Mouse (Mus musculus) embryonic facial prominence, embryonic 11.5 days (tissue): ENCODE data around the gene Tpm3. TPM values are rescaled to one million over a fixed set of nuclear protein-coding genes. Genes with fewer than 3 reads are reported as not detected.

ENCODE experiments used
- ATAC-seq: fragments of 200-750 bp; cut with Nextera tagmentation; replicated peaks from 2 replicates; pipeline ENCODE4 v1.8.0; 2017; ENCODE audit warnings: low read depth; ENCODE audit not compliant: insufficient number of reproducible peaks, low FRiP score, low TSS enrichment
- DNase-seq: peaks from one replicate; pipeline ENCODE4 v3.0.0-alpha.2; 2015; ENCODE audit warnings: low spot score
- H3K27ac ChIP-seq: fragments of 300-500 bp; sonication (generic); replicated peaks from 2 replicates; pipeline ENCODE4 v1.5.1; 2014; ENCODE audit warnings: mild to moderate bottlenecking, low read depth, low read length, control low read depth
- H3K27me3 ChIP-seq: fragments of 300-500 bp; sonication (generic); 2 replicates; pipeline ENCODE4 v1.6.1; 2014; ENCODE audit warnings: mild to moderate bottlenecking, low read length, moderate library complexity, mixed read lengths; ENCODE audit not compliant: control insufficient read depth, insufficient read depth
- H3K36me3 ChIP-seq: fragments of 300-500 bp; sonication (generic); replicated peaks from 2 replicates; pipeline ENCODE4 v1.6.1; 2014; ENCODE audit warnings: low read depth, mild to moderate bottlenecking, low read length, moderate library complexity, mixed read lengths; ENCODE audit not compliant: control insufficient read depth, insufficient read depth
- H3K4me1 ChIP-seq: fragments of 300-500 bp; sonication (generic); 2 replicates; pipeline ENCODE4 v1.6.1; 2014; ENCODE audit warnings: low read length, mixed read lengths; ENCODE audit not compliant: control insufficient read depth, insufficient read depth
- H3K4me2 ChIP-seq: fragments of 300-500 bp; sonication (generic); 2 replicates; pipeline ENCODE4 v1.6.1; 2014; ENCODE audit warnings: low read depth, mild to moderate bottlenecking, control low read depth, low read length, moderate library complexity
- H3K4me3 ChIP-seq: fragments of 300-500 bp; sonication (generic); 2 replicates; pipeline ENCODE4 v1.5.1; 2014; ENCODE audit warnings: low read depth, low read length, control low read depth
- H3K9ac ChIP-seq: fragments of 300-500 bp; sonication (generic); replicated peaks from 2 replicates; pipeline ENCODE4 v1.6.1; 2014; ENCODE audit warnings: mild to moderate bottlenecking, control low read depth, low read length
- H3K9me3 ChIP-seq: fragments of 300-500 bp; sonication (generic); replicated peaks from 2 replicates; pipeline ENCODE4 v1.6.1; 2016; ENCODE audit warnings: mild to moderate bottlenecking, low read length, inconsistent platforms, mixed read lengths; ENCODE audit not compliant: control insufficient read depth
- WGBS: fragments of 180-500 bp; shearing (Covaris S2); extraction: QIAGEN DNeasy Blood & Tissue Kit; methylation state at CpG from one replicate; pipeline ENCODE4 v1.1.7; 2014; 5-methylcytosine and 5-hydroxymethylcytosine counted together
- polyA plus RNA-seq: library from polyadenylated mRNA; unstranded; fragments of >200 nt; fragmentation: Nextera tagmentation; extraction: Ambion mirVana; gene quantifications from 2 replicates; pipeline ENCODE4 v1.2.1, GENCODE M21; 2014

Gene Tpm3
- polyA plus RNA-seq, 1 experiment from 2014 or later, result 574 TPM

DNA sequence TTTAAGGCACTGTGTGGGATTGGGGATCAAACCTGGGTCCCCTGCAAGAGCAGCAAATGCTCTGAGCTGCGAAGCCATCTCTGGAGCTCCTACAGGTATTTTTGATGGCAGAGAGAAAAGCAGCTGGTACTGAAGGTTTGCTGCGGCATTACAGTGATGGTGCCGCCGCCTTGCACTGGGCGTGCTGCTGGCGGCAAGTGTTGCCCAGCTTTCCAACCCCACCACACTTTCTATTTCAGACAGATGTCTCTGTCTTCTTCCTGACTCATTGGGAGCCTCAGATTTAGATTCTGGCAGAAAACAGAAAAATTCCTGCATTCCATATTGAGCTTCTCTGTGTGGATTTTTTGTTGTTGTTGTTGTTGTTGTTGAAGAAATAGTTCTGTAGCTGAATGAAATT lies 55.4 kb downstream of the Tpm3 start:
- Histone ChIP-seq H3K27ac (no peak overlapping the region), H3K4me2 (no peak overlapping the region), H3K9me3 (no peaks in the 10 kb centered on the region), H3K27me3 (no peaks in the 10 kb centered on the region), H3K9ac (no peak overlapping the region), H3K36me3 (no peaks in the 10 kb centered on the region), H3K4me3 (no peak overlapping the region), H3K4me1 (no peaks in the 10 kb centered on the region)
- no peak for DNase-seq
- ATAC-seq, result no peak
- 94% methylated on average over 6 of the region's 6 CpGs for WGBS

DNA sequence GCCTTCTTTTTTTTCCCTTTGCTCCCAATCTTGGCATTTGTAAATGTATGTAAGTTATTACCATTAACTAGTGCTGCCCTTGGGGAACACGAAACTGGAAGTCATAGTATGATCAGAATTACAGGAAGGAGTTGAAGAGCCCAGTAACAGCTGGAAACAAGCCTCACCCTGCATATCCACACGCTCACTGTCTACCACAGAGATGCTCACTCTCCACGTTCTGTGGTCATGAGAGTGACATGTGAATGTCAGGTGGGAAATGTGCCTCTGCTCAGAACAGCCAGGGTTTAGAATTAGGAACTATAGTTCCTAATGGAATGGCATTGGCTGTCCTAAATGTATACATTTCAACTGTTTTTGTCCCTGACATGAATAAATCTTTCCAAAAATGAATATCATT lies 60.3 kb downstream of the Tpm3 start:
- no peak overlapping the region for H3K27ac ChIP-seq
- no peaks in the 10 kb centered on the region for H3K4me1 ChIP-seq
- H3K4me2 ChIP-seq, result no peak overlapping the region
- H3K9me3 ChIP-seq, result no peaks in the 10 kb centered on the region
- ATAC-seq, result no peak
- no peak for DNase-seq
- 85% methylated on average over 3 of the region's 3 CpGs for WGBS
- no peak overlapping the region for H3K9ac ChIP-seq
- H3K36me3 ChIP-seq, result no peaks in the 10 kb centered on the region
- H3K4me3 ChIP-seq, result no peak overlapping the region
- H3K27me3 ChIP-seq, result no peaks in the 10 kb centered on the region

DNA sequence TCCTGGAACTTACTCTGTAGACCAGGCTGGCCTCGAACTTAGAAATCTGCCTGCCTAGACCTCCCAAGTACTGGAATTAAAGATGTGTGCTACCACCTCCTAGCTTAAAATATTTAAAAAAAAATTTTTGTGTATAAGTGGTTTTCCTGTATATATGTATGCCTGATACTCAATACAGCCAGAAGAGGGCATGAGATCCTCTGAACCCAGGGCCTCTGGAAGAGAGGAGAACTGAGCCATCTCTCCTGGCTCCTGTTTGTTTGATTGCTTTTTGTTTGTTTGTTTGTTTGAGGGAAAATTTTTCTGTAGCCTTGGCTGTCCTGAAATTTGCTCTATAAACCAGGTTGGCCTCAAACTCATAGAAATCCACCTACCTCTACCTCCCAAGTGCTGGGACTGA lies 60.9 kb downstream of the Tpm3 start:
- ATAC-seq, result no peak
- Histone ChIP-seq H3K4me1 (no peaks in the 10 kb centered on the region), H3K4me3 (no peak overlapping the region), H3K36me3 (no peaks in the 10 kb centered on the region), H3K9me3 (no peaks in the 10 kb centered on the region), H3K27ac (no peak overlapping the region), H3K4me2 (no peak overlapping the region), H3K27me3 (no peaks in the 10 kb centered on the region), H3K9ac (no peak overlapping the region)
- WGBS, result 84% methylated on average over 1 of the region's 1 CpGs
- no peak for DNase-seq

DNA sequence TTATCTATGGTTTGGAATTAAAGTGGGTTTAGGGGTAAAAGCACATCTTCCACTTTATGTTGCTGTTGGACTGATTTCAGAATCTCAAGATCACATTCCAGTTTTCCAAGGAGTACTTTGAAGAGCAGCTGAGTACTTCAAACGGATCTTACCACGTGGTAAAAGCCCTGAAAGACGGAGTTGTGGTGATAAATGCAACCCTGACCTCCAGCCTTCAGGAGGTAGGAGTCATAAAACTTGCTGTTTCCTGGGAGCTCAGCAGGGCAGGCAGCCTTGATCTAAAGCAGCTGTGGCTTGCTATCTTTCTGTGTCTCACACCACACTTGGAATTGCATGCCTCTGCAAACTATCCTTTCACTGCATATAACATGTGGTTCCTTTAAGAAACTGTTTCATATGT lies 62.0 kb downstream of the Tpm3 start:
- ATAC-seq (no peak), DNase-seq (no peak)
- Histone ChIP-seq H3K4me1 (no peaks in the 10 kb centered on the region), H3K27ac (no peak overlapping the region), H3K9ac (no peak overlapping the region), H3K4me3 (no peak overlapping the region), H3K27me3 (no peaks in the 10 kb centered on the region), H3K4me2 (no peak overlapping the region), H3K9me3 (no peaks in the 10 kb centered on the region), H3K36me3 (no peaks in the 10 kb centered on the region)
- 55% methylated on average over 3 of the region's 3 CpGs for WGBS

DNA sequence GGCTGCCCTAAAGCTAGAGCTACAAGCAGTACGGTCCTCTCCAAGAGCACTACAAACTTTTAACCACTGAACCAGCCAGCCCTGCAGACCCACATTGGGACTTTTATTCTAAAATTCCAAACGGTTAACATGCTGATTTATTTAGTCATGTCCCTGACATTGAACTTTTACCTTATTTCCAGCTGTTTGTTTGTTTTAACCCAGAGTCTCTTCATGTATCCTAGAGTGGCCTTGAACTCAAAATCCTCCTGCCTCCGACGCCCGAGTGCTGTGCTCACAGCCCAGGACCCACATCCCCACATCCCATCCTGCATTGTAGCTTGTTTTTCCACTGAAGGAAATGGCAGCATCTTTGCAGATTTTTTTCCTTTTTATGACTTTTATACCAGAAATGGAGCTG lies 62.5 kb downstream of the Tpm3 start:
- ATAC-seq (no peak), DNase-seq (no peak)
- no peak overlapping the region for H3K27ac ChIP-seq
- no peaks in the 10 kb centered on the region for H3K36me3 ChIP-seq
- no peaks in the 10 kb centered on the region for H3K4me1 ChIP-seq
- H3K9ac ChIP-seq, result no peak overlapping the region
- H3K9me3 ChIP-seq, result no peaks in the 10 kb centered on the region
- H3K4me3 ChIP-seq, result no peak overlapping the region
- H3K4me2 ChIP-seq, result no peak overlapping the region
- H3K27me3 ChIP-seq, result no peaks in the 10 kb centered on the region
- 77% methylated on average over 5 of the region's 5 CpGs for WGBS

DNA sequence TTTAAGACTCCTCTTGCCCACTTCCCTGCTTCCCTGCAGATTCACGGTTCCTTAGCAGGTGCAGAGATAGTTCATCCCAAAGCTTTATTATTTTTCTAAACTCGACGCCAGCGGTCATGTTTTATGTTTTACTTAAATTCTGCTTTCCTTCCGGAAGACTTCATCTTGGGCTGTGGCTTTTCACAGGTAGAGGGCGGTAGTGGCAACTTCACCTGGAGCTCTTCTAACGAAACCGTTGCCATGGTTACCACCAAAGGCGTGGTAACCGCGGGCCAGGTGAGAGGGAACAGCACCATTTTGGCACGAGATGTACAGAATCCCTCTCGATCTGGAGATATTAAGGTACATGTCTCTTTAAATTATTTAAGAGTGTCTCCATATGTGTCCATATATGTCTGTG lies 64.2 kb downstream of the Tpm3 start:
- Histone ChIP-seq H3K27me3 (no peaks in the 10 kb centered on the region), H3K9ac (no peak overlapping the region), H3K4me2 (no peak overlapping the region), H3K36me3 (no peaks in the 10 kb centered on the region), H3K9me3 (no peaks in the 10 kb centered on the region), H3K4me1 (no peaks in the 10 kb centered on the region), H3K27ac (no peak overlapping the region), H3K4me3 (no peak overlapping the region)
- DNase-seq (peak; percentile 34), ATAC-seq (no peak)
- 34% methylated on average over 13 of the region's 13 CpGs for WGBS

DNA sequence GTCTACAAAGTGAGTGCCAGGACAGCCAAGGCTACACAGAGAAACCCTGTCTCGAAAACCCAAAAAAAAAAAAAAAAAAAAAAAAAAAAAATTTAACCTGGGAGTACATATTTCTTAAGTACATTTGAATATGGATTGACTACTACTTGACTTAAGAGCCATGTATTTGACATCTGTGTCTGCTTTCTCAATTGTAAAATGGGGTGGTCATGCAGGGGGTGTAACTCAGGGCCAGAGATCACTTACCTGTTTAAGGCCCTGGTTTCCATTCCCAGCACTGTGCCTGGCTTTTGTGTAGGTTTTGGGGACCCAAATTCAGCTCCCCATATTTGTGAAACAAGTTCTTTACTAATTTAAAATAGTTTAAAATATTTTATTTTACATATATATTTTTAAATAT lies 65.2 kb downstream of the Tpm3 start:
- no peaks in the 10 kb centered on the region for H3K27me3 ChIP-seq
- no peaks in the 10 kb centered on the region for H3K36me3 ChIP-seq
- ATAC-seq (no peak), DNase-seq (no peak)
- no peaks in the 10 kb centered on the region for H3K4me1 ChIP-seq
- H3K9me3 ChIP-seq, result no peaks in the 10 kb centered on the region
- H3K9ac ChIP-seq, result no peak overlapping the region
- WGBS, result 83% methylated on average over 1 of the region's 1 CpGs
- H3K27ac ChIP-seq, result no peak overlapping the region
- no peak overlapping the region for H3K4me3 ChIP-seq
- H3K4me2 ChIP-seq, result no peak overlapping the region

DNA sequence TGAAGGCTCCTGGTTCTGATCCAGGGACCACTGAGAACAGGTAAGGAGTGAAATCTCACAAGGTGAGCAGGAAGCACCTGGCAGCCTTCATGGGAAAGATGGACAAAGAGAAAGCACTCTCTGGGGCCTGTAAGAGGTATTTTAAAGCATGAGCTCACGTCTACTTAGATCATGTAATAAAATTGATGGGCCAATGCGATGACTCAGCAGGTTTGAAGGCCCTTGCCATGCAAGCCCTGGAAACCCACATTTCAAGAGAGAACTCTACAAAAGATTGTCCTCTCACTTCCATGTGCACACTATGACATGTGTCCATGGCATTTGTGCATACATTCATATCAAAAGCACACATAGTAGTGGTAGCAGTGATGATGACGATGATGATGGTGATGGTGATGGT lies 67.5 kb downstream of the Tpm3 start:
- WGBS, result 87% methylated on average over 3 of the region's 3 CpGs
- Histone ChIP-seq H3K27ac (no peak overlapping the region), H3K4me1 (no peaks in the 10 kb centered on the region), H3K9ac (no peak overlapping the region), H3K9me3 (no peaks in the 10 kb centered on the region), H3K27me3 (no peaks in the 10 kb centered on the region), H3K4me2 (no peak overlapping the region), H3K36me3 (no peaks in the 10 kb centered on the region), H3K4me3 (no peak overlapping the region)
- DNase-seq (no peak), ATAC-seq (no peak)

DNA sequence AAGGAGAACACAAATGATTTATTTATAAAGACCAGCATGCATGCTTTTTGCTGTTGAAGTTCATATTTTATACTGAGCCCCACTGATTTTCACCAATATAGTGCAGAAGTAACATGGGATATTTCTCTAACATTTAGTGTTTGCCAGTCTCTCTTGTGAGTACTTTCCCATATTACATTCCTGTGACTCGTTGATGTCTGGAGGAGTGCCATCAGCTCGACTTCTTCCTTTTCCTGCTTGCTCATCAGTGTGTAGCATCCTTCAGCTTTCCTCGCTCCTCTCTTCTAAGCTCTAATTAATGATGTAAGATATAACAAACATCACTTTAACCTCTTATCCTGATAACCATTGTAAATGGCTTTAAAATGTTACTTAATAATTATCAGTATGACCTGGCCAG lies 73.0 kb downstream of the Tpm3 start:
- DNase-seq (no peak), ATAC-seq (no peak)
- no peaks in the 10 kb centered on the region for H3K27me3 ChIP-seq
- H3K4me1 ChIP-seq, result no peaks in the 10 kb centered on the region
- H3K27ac ChIP-seq, result no peak overlapping the region
- no peak overlapping the region for H3K4me2 ChIP-seq
- H3K9ac ChIP-seq, result no peak overlapping the region
- no peak overlapping the region for H3K4me3 ChIP-seq
- H3K9me3 ChIP-seq, result no peaks in the 10 kb centered on the region
- 88% methylated on average over 3 of the region's 3 CpGs for WGBS
- H3K36me3 ChIP-seq, result no peaks in the 10 kb centered on the region
